Mouse (Mus musculus): ENCODE measurements around the gene Plekhg3.

Gene Plekhg3

DNA sequence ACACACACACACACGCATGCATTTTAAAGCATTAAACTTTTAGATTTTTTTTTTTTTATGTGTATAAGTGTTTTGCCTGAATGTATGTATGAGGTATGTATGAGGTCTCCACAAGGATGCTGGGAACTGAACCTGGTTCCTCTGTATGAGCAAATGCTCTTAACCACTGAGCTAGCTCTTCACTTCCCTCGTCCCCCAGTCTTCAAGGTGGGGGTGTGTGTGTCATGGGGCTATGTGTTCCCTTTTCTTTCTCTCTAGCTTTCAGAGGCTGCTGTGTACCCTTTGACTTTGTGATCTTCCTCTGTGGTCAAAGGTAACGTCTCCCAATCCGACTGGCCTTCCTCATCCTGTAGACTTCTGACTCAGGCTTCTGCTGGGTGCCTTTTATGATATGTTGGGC is 22.3 kb downstream of the Plekhg3 start:
- DNase-seq, result no peak

DNA sequence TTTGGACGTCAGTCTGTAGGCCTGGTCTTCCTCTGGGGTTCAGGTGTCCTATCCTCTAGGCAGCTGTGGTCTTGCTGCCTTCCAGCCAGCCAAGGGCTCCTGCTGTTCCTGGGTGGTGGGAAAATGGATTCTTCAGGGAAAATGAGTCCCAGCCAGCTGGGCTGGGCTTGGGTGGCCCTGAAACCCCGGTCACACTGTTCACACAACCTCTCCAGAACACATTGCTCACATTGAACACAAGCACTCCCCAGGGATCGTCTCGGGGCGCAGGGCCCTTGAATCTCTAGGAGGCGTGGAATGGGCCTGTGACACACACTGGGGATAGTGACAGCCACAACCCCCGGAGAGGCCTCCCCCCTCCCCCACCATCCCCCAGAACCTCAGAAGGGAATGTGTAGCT is 23.2 kb downstream of the Plekhg3 start:
- DNase-seq, result no peak

DNA sequence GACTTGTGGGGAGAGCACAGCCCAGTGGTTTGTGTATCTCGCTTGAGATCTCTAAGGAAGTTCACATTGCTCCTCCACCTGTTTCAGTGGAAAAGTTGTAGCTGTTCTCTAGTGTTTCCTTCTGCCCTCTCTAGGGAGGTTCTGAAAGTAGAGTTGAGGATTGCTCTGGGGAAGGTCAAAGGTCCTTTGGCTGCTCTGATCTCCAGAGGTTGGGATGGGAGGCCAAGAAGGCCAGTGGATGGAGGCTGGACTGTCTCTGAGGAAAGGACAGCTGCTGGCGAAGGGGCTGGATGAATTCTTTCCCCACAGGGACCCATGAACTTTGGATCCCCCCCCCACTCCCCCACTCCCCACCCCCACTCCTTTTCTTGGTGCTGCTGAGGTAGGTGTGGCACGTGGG is 23.7 kb downstream of the Plekhg3 start:
- no peak for DNase-seq

DNA sequence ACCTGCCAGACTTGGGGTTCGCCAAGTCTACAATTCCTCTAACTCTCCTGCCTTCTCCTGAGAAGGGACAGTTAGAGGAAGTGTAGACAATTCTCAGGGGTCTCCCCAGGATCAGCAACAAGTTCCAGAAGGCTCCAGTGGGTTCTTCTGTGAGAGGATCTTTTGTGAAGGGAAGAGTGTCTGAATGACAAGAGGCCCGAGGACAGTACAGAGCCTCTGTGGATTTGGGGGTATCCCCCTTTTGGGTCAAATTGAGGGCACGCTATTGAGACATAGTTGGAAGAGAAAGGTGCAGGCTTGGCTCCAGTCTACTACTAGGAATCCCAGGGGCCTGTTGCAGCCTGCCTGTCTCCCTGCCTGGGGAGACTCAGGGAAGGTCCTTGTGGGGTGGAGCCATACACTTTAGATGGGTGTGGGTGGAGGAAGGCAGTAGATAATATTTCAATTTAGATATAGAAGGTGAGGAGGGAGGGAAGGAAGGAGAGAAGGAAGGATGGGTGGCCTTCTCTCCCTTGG is 24.2 kb downstream of the Plekhg3 start:
- DNase-seq, result no peak

DNA sequence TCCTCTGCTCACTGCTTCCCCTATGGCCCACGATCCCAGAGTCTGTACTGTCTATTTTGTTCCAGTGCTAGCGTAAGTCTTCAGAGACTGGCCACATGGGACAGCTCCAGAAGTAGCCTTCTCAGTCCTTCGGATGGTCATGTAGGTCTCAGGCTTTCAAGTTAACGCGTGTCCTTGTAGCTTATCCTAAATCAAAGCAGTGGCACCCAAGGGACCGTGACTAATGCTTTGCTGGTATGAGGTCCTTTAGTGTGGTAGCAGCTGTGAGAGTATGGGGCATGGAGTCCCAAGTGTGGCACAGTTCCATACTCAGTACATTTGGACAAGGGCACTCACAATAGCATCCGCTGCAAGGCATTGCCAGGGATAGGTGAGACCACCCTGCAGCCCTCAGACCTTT is 25.5 kb downstream of the Plekhg3 start:
- no peak for DNase-seq

DNA sequence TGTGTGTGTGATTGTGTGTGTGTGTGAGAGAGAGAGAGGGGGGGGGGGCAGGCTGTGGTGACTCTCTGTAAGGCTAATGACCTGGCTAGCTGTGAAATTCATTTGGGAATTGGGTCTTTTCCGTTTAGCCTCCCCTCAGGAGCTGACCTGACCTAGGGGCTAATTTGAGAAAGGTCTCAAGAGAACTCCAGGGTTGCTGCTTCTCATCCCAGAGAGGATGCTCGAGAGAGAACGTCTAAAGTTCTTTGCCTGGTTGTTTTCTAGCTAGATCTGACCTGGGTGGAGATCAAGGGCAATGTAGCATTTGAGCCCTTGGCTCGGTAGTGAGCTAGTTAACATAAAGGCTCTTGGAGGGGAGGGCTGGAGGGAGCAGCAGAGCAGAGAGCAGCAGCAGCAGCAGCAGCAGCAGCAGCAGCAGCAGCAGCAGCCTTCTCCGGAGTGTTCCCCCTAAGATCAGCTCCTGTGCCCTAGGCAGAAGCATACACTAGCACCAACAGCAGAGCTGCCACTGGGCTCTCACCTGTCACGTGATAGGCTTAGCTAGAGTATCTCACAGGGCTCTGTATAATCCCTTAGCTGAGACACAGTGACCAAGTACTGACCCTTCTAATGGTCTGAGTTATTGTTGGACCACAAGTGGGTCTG is 26.2 kb downstream of the Plekhg3 start:
- DNase-seq, result no peak

DNA sequence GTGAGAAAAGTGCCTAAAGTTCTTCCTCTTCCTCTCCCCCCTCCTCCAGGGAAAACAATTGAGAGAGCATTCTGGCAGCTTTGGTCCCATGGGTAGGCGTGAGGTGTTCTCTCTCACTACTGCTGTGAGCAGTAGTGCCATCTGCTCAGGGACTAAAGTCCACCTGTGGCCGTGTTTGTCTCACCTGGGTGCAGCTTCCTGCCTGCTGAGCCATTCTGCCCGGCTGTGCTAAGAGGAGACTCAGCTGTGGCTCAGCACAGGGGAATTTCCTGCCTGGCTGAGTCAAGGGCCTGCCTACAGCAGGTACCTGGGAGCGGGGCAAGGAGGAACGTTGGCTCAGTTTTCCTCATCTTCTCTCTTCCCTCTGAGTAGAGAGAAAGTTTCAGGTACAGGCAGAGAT is 27.5 kb downstream of the Plekhg3 start:
- peak; percentile 59 for DNase-seq

DNA sequence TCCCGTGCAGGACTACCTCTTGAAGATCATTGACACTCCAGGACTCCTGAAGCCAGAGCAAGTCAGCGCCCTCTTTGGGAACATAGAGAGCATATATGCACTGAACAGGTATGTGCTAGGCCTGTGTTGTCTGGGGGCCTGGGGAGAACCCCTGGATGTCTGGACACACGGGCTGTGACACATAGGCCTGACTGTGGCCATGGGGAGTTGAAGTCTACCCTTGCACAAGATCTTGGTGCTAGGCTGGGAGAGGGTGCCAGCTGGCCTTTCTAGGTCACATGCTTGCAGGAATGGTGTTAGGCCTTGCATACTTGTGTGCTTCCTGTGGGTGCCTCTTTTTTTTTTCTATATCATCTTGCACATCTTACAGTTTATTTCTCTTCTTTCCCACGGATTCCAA is 31.5 kb downstream of the Plekhg3 start:
- no peak for DNase-seq

DNA sequence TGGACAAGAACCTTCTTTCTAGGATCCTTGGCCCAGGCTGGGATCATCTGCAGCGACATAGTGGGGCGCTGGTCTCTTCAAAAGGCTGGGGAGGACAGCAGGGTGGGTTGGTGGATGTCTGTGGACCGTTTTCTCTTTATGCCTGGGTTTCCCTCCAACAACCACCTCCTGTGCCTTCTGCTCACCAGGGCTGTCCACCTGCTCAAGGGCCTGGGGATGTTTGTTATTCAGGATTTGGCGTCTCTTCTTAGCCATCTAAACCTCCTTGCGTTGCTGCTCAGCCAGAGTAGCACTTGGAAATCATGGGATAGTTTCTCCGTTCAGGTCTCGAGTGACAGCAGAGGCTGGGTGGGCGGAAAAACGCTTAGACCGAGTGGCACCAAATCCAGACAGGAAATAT is 35.6 kb downstream of the Plekhg3 start:
- DNase-seq, result no peak

DNA sequence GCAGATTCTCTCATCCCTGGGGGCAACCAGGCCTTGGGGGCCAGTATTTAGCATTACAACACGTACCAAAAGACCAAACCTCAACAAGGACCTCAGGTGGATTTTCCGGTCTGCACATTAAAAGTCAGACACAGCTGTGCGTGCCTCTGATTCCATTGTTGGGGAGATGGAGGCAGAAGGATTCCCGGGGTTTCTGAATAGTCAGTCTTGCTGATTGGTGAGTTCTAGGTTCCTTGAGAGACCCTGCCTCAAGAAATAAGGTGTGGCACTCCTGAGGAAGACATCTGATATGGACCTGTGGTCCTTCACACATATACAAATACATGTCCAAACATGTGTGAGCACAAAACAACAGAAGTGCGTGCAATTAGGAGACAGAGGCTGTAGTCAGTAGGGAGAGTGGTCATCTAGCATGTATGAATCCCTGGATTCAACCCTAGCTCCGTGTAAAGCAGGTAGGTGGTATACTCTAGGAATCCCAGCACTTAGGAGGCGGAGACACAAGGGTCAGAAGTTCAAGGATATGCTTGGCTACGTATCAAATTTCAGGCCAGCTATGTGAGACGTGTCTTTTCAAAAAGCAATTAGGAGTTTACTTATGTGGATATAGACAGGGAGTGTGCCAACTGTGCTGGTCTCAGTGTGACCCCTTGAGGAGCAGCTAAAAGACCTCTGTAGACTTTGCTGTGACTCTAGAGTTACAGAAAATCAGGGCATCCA is 39.7 kb downstream of the Plekhg3 start:
- no peak for DNase-seq

DNA sequence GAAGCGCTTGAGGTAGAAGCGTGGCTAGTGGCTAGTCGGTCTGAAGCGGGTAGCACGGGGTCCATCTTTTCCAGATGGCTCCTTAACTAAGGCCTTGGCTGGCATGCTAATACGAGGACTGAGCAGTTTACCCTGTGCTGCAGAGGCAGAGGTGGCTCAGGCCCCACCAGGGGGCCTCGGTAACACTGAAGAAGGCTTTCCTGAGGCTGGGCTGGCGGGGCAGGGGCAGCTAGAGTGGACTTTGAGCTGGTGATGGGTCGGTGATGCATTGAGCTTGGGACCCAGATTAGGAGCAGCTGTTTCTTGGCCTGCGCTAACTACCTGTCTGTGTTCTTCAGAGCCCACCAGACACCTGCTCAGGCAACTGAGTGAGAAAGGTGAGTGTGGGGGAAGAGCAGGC is 40.6 kb downstream of the Plekhg3 start:
- DNase-seq, result no peak

DNA sequence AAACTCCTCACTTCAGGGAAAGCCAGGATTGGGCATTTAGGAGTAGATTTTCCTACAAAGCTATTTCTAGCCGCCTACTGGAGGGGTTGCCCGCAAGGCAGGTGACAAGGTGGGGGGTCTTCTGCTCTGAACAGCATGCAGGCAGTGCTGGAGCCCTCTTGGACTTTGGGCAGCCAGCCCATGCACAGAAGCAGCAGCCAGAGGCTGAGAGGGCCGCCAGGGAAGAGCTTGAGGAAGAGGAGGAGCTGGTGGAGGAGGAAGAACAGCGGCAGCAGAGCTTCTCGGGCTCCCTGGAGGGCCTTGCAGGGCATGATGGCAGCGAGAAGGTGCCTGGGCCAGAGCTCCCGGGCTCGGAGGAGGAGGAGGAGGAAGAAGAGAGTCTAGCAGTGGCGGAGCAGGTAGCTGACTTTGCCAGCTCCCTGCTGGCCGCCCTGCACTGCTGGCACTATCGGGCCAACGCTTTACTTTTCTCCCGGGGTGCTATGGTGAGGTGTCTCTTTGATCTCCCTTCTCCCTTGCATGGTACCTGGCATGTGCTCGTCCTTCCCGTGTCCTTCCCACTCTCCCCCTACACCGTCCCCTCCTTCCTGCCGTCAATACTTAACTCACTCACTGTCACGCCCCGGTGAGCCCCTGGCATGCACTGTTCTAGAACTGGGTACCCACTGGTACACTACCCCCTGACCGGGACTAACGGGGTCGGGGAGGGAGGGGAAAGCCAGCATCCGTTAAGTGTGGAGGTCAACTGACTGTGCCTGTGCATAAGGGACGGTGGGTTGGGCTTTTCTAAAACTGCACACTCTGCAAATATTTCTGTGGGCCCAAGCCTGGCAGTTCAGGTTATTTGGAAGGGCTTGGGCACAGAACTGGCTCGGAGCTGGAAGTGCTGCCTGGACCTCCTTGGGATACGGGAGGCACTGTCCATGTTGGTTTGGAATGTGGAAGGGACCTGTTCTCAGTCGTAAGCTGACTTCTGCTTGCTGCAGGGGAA is 41.9 kb downstream of the Plekhg3 start:
- peak; percentile 55 for DNase-seq

DNA sequence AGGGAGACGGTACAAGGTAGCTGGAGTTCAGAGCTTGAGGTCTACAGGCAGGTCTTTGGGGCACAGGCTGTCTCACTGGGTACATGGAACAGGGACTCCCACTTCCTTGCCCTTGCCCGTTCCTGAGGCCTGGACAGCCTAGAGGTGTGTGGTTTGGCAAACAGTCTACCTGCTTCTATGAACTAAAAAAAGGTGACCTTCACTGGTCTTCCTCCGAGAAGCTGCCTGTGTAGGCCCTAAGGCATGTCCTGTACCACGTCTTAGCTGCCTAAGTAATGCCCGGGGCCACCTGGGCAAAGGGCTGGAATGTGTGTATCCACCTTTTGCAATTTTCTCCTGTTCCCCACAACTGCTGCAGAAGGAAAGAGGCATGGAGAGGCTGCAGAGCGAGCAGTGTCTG is 42.7 kb downstream of the Plekhg3 start:
- peak; percentile 39 for DNase-seq

DNA sequence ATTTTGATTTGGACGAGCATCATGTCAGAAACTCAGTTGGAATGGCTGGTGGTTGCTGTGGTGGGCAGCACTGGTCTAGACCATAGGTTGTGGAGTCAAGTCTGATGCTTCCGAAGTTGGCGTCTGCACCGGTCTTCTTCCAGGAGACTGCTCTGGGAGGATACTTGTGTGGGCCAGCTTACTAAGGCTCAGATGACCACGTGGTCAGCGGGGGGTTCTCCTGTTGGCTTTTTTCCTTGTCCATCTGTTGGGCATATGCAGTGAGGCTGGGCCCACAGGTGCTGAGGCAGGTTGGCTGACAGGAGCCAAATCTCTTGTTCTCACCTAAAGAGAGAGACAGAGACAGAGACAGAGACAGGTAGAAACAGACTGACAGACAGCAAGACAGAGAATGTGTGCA is 44.1 kb downstream of the Plekhg3 start:
- peak; percentile 94 for DNase-seq

DNA sequence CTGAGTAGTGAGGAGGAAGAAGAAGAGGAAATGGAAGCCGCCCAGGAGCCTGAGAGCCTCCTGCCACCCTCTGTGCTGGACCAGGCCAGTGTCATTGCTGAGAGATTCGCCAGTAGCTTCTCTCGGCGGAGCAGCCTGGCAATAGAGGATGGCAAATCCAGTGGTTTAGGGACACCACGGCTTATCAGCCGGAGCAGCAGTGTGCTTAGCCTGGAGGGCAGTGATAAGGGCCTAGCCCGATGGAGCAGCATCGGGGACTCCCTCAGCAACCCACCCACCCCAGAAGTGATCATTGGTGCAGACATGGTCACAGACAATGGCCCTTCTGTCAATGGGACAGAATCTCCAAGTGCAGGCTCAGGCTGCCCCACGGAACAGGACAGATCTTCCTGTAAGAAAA is 45.4 kb downstream of the Plekhg3 start:
- peak; percentile 30 for DNase-seq

DNA sequence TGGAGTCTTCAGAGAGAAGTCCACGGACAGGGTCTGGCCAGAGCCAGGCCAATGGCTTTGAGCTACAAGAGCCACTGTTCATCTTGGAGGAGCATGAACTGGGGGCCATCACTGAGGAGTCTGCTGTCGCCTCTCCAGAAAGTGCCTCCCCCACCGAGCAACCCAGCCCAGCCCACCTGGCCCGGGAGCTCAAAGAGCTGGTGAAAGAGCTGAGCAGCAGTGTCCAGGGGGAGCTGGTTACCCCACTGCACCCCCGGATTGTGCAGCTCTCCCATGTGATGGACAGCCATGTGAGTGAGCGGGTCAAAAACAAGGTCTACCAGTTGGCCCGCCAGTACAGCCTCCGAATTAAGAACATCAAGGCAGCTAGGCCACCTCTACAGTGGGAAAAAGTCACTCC is 46.1 kb downstream of the Plekhg3 start:
- peak; percentile 47 for DNase-seq

DNA sequence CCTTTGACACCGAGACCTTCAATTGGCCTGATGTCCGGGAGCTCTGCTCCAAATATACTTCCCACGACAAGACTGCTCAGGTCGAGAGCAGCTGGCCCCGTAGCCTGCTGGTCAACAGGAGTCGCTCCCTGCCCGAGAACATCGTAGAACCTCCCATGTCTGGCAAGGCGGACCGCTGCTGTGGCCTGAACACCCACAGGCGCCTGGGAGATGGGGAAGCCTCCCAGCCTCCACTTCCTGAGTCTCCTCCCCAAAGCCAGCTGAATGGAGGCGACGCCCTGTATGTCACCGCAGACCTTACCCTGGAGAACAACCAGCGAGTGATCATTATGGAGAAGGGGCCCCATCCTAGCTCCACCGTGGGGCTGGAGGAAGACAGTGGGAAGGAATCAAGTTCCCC is 47.2 kb downstream of the Plekhg3 start:
- DNase-seq, result peak; percentile 54

DNA sequence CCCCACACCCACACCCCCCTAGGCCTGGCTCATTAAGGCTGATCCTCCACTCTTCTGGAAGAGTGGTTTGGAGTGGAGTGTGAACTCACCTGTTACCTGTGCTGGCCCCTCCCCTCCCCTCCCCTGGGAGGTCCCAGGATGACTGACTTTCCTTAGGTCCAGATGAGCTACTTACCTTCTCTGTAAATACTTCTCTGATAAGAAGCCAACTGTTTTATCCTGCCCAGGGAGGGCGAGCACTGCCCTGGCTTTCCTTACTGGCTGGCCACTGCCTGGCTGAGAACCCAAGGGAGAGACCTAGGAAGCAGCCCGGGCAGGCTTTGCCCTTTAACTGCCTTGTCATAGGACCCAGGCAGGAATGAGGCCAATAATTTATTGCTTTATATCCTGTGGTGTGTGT is 47.8 kb downstream of the Plekhg3 start:
- peak; percentile 38 for DNase-seq

DNA sequence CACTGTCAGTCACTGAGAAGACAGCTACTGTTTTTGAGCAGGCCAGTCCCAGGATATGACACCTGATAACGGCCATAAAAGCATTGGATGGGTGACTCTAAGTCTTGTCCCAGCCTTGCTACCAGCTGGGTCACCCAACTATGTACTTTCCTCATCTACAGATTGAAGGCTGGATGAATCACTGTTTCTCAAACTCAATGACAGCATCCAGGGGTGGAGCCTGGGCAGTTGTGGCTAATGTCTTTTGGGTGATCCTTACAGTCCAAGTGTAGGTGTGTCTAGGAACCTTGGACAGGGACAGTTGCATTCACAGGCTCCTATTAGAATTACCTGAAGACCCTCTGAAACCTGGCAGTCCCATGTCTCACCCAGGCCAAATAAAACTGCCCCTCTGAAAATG is 49.1 kb downstream of the Plekhg3 start:
- DNase-seq, result no peak

DNA sequence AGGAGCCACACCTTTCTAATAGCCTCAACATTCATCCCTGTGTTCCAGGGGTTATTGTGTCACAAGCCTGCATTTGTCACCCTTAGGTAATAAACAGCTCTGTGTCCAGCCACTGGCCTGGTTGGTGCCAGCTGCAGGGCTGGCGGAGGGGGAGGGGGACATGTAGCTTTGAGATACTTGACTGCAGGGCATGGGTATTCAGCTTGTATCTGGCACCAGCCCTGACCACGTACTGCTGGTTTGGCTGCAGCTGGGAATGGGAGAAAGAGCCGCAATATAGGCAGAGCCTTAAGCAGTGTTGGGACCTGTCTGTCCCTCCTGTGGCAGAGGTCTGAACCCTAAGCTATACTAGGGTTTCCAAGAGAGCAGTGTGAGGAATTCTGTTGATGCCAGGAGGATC is 51.4 kb downstream of the Plekhg3 start:
- no peak for DNase-seq

DNA sequence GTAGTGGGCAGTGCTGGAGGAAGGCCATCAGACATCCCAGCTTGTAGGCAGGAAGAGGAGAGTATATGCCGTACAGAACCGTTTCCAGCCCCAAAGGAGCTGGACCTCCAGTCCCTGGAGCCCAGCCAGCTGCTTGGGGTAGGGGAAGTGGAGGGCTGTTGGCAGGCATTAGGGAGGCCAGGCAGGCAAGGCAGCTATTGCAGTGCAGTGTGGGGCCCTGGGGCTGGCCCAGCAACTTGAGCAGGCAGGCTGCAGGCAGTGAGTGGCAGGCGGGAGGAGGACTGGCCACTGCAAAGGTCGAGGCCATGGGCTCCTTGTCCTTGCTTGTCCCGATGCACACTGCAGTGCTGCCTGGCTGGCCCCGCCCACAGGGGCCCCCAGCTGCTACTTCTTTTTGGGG is 52.1 kb downstream of the Plekhg3 start:
- peak; percentile 63 for DNase-seq

DNA sequence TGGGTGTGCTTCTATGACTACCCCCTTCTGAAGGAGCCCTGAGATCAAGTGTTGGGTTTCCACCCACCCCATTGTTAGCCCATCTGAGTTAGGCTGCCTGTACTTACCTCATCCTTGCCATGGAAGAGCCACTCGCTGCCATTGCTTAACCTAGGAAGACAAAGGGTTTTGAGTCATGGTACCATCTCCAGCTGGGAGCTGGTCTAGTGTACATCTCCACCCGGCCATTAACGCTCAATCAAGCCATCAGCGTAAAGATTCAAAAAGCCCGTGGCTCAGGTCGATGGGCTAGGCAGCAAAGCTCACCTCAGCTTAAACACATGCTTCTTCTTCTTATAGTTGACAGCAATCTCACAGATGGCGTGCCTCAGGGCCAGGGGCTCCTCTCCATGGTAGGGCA is 52.8 kb downstream of the Plekhg3 start:
- DNase-seq, result no peak

DNA sequence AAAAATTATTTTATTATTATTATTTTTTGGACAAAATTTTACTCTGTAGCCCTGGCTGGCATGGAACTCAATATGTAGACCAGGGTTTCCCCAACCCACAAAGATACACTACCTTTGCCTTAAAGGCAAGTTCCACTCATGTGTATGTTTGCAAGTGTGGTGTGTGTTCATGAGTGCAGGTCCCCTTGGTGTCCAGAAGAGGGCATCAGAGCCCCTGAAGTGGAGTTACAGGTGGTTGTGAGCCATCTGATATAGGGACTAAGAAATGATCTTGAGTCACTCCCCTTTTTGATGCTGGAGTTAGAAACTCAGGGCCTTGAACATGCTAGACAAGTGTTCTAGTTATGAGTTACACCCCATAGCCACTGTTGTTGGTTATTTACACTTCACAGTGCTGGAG is 54.3 kb downstream of the Plekhg3 start:
- DNase-seq, result no peak

DNA sequence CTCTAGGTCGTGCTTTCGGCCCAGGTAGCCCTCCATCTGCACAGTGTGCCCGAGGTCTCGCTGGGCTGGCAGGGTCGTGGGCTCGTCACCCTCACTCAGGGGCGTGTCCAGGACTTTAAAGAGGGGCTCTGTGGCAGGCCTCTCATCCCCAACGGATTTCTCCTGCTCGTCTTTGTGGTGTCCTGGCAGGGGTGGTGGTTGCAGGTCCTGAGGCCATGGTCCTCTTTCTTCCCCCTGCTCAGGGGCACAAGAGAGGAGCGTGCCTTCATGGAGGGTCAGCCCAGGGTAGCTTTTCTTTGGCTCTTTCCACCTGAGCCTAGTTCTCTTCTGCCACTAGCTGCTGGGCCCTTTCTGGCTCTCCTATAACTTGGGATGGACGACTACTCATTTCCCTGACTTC is 56.7 kb downstream of the Plekhg3 start:
- no peak for DNase-seq
